Mouse (Mus musculus) MEL (cell line): ENCODE measurements around the gene Adipor2.

ENCODE experiments used
- CHD2 ChIP-seq: IDR thresholded peaks from 2 replicates; pipeline ENCODE4 v1.6.1; 2011; ENCODE audit warnings: low read length, improper control_type of control experiment
- CTCF ChIP-seq, 3 experiments: IDR thresholded peaks in 2 of 3; conservative IDR thresholded peaks in 1 of 3; 2 replicates each; pipeline ENCODE4 v1.5.1; 2011 to 2012; ENCODE audit warnings: low read length in 3 of 3, low read depth in 2 of 3, mild to moderate bottlenecking in 2 of 3, improper control_type of control experiment in 1 of 3, inconsistent platforms in 1 of 3, mixed read lengths in 1 of 3, moderate library complexity in 1 of 3; ENCODE audit not compliant: control insufficient read depth in 1 of 3, insufficient read depth in 1 of 3, poor library complexity in 1 of 3, severe bottlenecking in 1 of 3
- EP300 ChIP-seq, 2 experiments: IDR thresholded peaks; 2 replicates each; pipeline ENCODE4 v1.6.1; 2011; ENCODE audit warnings: improper control_type of control experiment in 2 of 2, low read length in 2 of 2, low read depth in 1 of 2, mild to moderate bottlenecking in 1 of 2
- KAT2A ChIP-seq: conservative IDR thresholded peaks from 2 replicates; pipeline ENCODE4 v1.6.1; 2012; ENCODE audit warnings: low read depth, low read length, improper control_type of control experiment, inconsistent platforms
- MAFK ChIP-seq: IDR thresholded peaks from 2 replicates; pipeline ENCODE4 v1.6.1; 2011; ENCODE audit warnings: low read depth, mild to moderate bottlenecking, low read length, improper control_type of control experiment, borderline replicate concordance
- NELFE ChIP-seq: IDR thresholded peaks from 2 replicates; pipeline ENCODE4 v1.6.1; 2011; ENCODE audit warnings: low read depth, low read length, improper control_type of control experiment
- NRF1 ChIP-seq: IDR thresholded peaks from 2 replicates; pipeline ENCODE4 v1.6.1; 2014; ENCODE audit warnings: low read depth, mild to moderate bottlenecking, inconsistent platforms, low read length, improper control_type of control experiment, moderate library complexity; ENCODE audit not compliant: poor library complexity, insufficient read depth, severe bottlenecking
- POLR2A ChIP-seq, 2 experiments: IDR thresholded peaks; 2 replicates each; pipeline ENCODE4 v1.6.1; 2011 to 2012; ENCODE audit warnings: low read length in 2 of 2, mild to moderate bottlenecking in 2 of 2, control low read depth in 1 of 2, improper control_type of control experiment in 1 of 2, low read depth in 1 of 2, moderate library complexity in 1 of 2; ENCODE audit not compliant: control insufficient read depth in 1 of 2, insufficient read depth in 1 of 2, poor library complexity in 1 of 2
- RAD21 ChIP-seq: IDR thresholded peaks from 2 replicates; pipeline ENCODE4 v1.6.1; 2011; ENCODE audit warnings: mild to moderate bottlenecking, low read depth, low read length, improper control_type of control experiment
- USF1 ChIP-seq: IDR thresholded peaks from 2 replicates; pipeline ENCODE4 v1.6.1; 2014; ENCODE audit warnings: low read depth, mild to moderate bottlenecking, inconsistent platforms, low read length, improper control_type of control experiment, moderate library complexity
- USF2 ChIP-seq, 2 experiments: IDR thresholded peaks; 2 replicates each; pipeline ENCODE4 v1.6.1; 2011 to 2012; ENCODE audit warnings: improper control_type of control experiment in 2 of 2, low read length in 2 of 2, borderline replicate concordance in 1 of 2, inconsistent platforms in 1 of 2, low read depth in 1 of 2, mild to moderate bottlenecking in 1 of 2; ENCODE audit not compliant: insufficient read depth in 1 of 2
- ZNF384 ChIP-seq: IDR thresholded peaks from 2 replicates; pipeline ENCODE4 v1.6.1; 2012; ENCODE audit warnings: low read depth, mild to moderate bottlenecking, inconsistent platforms, low read length, improper control_type of control experiment

DNA sequence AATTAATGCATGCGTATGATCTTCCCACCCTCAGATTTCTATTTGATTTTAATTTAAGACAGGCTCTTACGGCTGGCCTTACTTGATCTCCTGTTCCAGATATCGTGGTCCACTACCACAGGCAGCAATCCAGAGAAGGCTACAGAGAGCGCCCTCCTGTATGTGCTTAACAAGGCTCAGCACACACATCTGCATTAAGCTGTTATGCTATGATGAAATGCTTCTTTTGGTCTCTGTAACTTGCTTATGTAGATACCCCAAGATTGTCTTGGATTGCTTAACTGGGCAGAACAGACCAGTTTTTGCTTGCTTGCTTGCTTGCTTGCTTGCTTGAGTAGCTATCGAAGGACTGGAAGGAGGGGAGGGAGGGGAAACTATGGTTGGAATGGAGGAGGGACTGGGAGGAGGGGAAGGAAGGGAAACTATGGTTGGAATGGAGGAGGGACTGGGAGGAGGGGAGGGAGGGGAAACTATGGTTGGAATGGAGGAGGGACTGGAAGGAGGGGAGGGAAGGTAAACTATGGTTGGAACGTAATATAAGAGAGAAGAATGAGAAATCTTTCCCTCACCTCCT lies 14.3 kb upstream of the Adipor2 start:
- no peak for TF ChIP-seq POLR2A (IDR thresholded peaks at IDR 0.05; ENCODE audit: control insufficient read depth in 1 of 2, insufficient read depth in 1 of 2, low read depth in 1 of 2, low read length in 2 of 2, poor library complexity in 1 of 2)
- TF ChIP-seq USF1 = no peak
- no peak for TF ChIP-seq MAFK
- no peak for TF ChIP-seq NELFE
- TF ChIP-seq CTCF (IDR thresholded peaks at IDR 0.05 in 2 of 3, conservative IDR thresholded peaks at IDR 0.05 in 1 of 3; ENCODE audit: control insufficient read depth in 1 of 3, insufficient read depth in 1 of 3, low read depth in 2 of 3, low read length in 3 of 3, poor library complexity in 1 of 3, severe bottlenecking in 1 of 3) = no peak
- no peak for TF ChIP-seq ZNF384
- TF ChIP-seq EP300 (IDR thresholded peaks at IDR 0.05; ENCODE audit: low read depth in 1 of 2, low read length in 2 of 2) = no peak
- no peak for TF ChIP-seq CHD2
- no peak for TF ChIP-seq RAD21
- no peak for TF ChIP-seq USF2 (IDR thresholded peaks at IDR 0.05; ENCODE audit: borderline replicate concordance in 1 of 2, insufficient read depth in 1 of 2, low read depth in 1 of 2, low read length in 2 of 2)
- no peak for TF ChIP-seq NRF1
- TF ChIP-seq KAT2A = no peak
